Mouse (Mus musculus): ENCODE data around the gene Tufm. TPM values are rescaled to one million over a fixed set of nuclear protein-coding genes. Genes with fewer than 3 reads are reported as not detected.
A peak's percentile ranks its signal among the peaks of the same experiment; 100 is the strongest.
"Not testable (repeated sequence)": the region's sequence is repeated elsewhere in the genome, so short reads cannot be mapped to it uniquely, and the experiment has no call there.

Gene Tufm
- total RNA-seq, 2 experiments from 2014 or later, result 224 to 238 TPM

GRCm38 (mm10) chr7:126465246-126466030, 21.7 kb upstream of the Tufm start:
- DNase-seq, result peak; percentile 53

- no peak for DNase-seq
Measured at GRCm38 (mm10) chr7:126466116-126466515, 21.0 kb upstream of the Tufm start.

GRCm38 (mm10) chr7:126466707-126467106, 20.5 kb upstream of the Tufm start:
- no peak for DNase-seq

GRCm38 (mm10) chr7:126467271-126467670, 19.9 kb upstream of the Tufm start:
- peak; percentile 71 for DNase-seq

GRCm38 (mm10) chr7:126467834-126468627, 19.1 kb upstream of the Tufm start:
- DNase-seq, result no peak

- DNase-seq, result no peak
Measured at GRCm38 (mm10) chr7:126470077-126470476, 17.1 kb upstream of the Tufm start.

GRCm38 (mm10) chr7:126471361-126471760, 15.8 kb upstream of the Tufm start:
- no peak for DNase-seq

- no peak for DNase-seq
Measured at GRCm38 (mm10) chr7:126471853-126472252, 15.3 kb upstream of the Tufm start.

GRCm38 (mm10) chr7:126472306-126472705, 14.9 kb upstream of the Tufm start:
- DNase-seq, result no peak

GRCm38 (mm10) chr7:126472713-126473112, 14.4 kb upstream of the Tufm start:
- DNase-seq, result no peak

- DNase-seq, result no peak
Measured at GRCm38 (mm10) chr7:126473470-126474086, 13.6 kb upstream of the Tufm start.

GRCm38 (mm10) chr7:126474486-126474955, 12.6 kb upstream of the Tufm start:
- no peak for DNase-seq

- DNase-seq, result peak; percentile 91
Measured at GRCm38 (mm10) chr7:126474993-126475581, 12.1 kb upstream of the Tufm start, which contains the start of gene Sh2b1. Gene Sh2b1 (minus strand): TSS chr7:126475424.

GRCm38 (mm10) chr7:126481699-126482098, 5.5 kb upstream of the Tufm start:
- DNase-seq, result no peak

- peak; percentile 85 for DNase-seq
Measured at GRCm38 (mm10) chr7:126482392-126482871, 4.7 kb upstream of the Tufm start.

GRCm38 (mm10) chr7:126487617-126488385, 640 bp downstream of the Tufm start:
- not testable (repeated sequence) for DNase-seq

- no peak for DNase-seq
Measured at GRCm38 (mm10) chr7:126491005-126491404, 3.8 kb downstream of the Tufm start.

- no peak for DNase-seq
Measured at GRCm38 (mm10) chr7:126491973-126492372, 4.8 kb downstream of the Tufm start.

GRCm38 (mm10) chr7:126494120-126494519, 7.0 kb downstream of the Tufm start:
- DNase-seq, result no peak

GRCm38 (mm10) chr7:126496475-126496874, 9.3 kb downstream of the Tufm start:
- DNase-seq, result no peak

- no peak for DNase-seq
Measured at GRCm38 (mm10) chr7:126497966-126498365, 10.8 kb downstream of the Tufm start.

- no peak for DNase-seq
Measured at GRCm38 (mm10) chr7:126499416-126499815, 12.3 kb downstream of the Tufm start.

All from heart, postnatal 4 days (tissue).